Comparison of ENCODE assay signal across 9 mouse cellular contexts in the genomic region with DNA sequence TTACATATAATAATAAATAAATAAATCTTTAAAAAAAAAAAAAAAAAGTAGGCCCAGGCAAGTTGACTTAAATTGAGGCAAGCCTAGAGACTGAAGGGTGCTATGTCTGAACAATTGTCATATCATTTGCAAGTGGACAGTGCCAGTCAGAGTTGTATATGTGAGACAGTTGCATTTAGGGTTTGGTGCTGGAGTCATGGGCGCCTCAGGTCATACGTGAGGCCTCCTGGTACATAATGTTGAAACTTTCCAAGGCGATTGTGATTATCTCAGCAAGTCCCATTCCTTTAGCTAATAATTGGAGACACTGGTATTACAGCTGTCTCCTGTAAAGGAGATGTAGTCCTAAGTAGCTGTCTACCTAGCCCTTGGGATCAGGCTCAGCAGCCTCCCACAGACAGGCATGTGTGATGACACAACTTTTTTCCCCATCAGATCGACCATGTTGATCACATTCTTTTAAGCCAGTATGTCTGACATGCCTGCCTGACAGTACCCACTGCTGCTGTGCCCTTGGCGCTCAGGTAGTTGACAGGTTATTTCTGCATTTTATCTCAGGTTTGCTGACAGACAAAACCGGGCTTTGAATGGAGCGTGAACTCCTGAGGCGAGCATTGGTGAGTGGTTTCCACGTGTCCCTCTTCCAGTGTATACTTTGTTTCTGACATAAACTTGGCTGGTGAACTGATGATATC. TPM values are rescaled to one million over a fixed set of nuclear protein-coding genes. Genes with fewer than 3 reads are reported as not detected.
DNase-seq lines count a peak whose midpoint lies in the region; ATAC-seq and TF ChIP-seq lines count a peak whose summit lies in the region.
"Had no signal": no experiment of that assay in that cellular context is flagged by ENCODE, and none has a peak within 500 bp of the region (broad histone marks: within the 10 kb centered on the region; RNA-seq: fewer than 3 reads in every experiment).

No protein-coding gene starts in this region.

- no peak for TF ChIP-seq POLR2A in ES-Bruce4 (IDR thresholded peaks at IDR 0.05; ENCODE audit: insufficient read depth, low read length)

- H3K9ac ChIP-seq in ES-Bruce4 (ENCODE audit: low read depth, poor library complexity, severe bottlenecking): peak overlapping the region; percentile 93
- peak overlapping the region; percentile 92 for H3K9ac ChIP-seq in heart, embryonic 16.5 days (ENCODE audit: low read length)
- peak overlapping the region; percentile 89 for H3K9ac ChIP-seq in liver, embryonic 16.5 days (ENCODE audit: low read depth, low read length)

- TF ChIP-seq EP300 in ES-Bruce4 (IDR thresholded peaks at IDR 0.05; ENCODE audit: insufficient read depth, low read depth, low read length): no peak

- peak overlapping the region; percentile 92 for H3K4me3 ChIP-seq in ES-Bruce4 (ENCODE audit: low read depth, low read length)
- H3K4me3 ChIP-seq in heart, embryonic 16.5 days (ENCODE audit: low read length): peak overlapping the region; percentile 93
- peak overlapping the region; percentile 83 for H3K4me3 ChIP-seq in liver, embryonic 16.5 days (ENCODE audit: low read depth, low read length)

- H3K27me3 ChIP-seq in ES-Bruce4 (ENCODE audit: control insufficient read depth, insufficient read depth, low read length, poor library complexity, severe bottlenecking): no peaks in the 10 kb centered on the region
- H3K27me3 ChIP-seq in heart, embryonic 16.5 days (ENCODE audit: control insufficient read depth, insufficient read depth, low read length): no peaks in the 10 kb centered on the region
- H3K27me3 ChIP-seq in liver, embryonic 16.5 days (ENCODE audit: control insufficient read depth, insufficient read depth, low read depth, low read length): no peaks in the 10 kb centered on the region

- no peak for ATAC-seq in heart, embryonic 16.5 days (replicated peaks; ENCODE audit: extremely low read depth, insufficient read depth, low FRiP score)
- no peak for ATAC-seq in liver, embryonic 16.5 days (ENCODE audit: low read depth)

- no peak for TF ChIP-seq CTCF in ES-Bruce4 (IDR thresholded peaks at IDR 0.05; ENCODE audit: low read depth, low read length)

- peak overlapping the region; percentile 97 for H3K27ac ChIP-seq in ES-Bruce4 (ENCODE audit: insufficient read depth, low read length)
- H3K27ac ChIP-seq in heart, embryonic 16.5 days (ENCODE audit: low read length): 0 out of 2 replicates have a peak overlapping the region, but pooled peaks have one; percentile 28
- H3K27ac ChIP-seq in liver, embryonic 16.5 days (ENCODE audit: low read length): peak overlapping the region; percentile 90

- DNase-seq in embryo, embryonic 10.5 days (ENCODE audit: low spot score): peak; percentile 28
- no peak for DNase-seq in embryo, embryonic 11 days
- no peak for DNase-seq in frontal cortex, postnatal 25 days (ENCODE audit: low spot score in 2 of 2)
- no peak for DNase-seq in layer of hippocampus, postnatal 36 days
- DNase-seq in right cerebral cortex, postnatal 25 days: no peak
- DNase-seq: right cerebral cortex, adult 18-20 months had no signal

- peaks cover 5% of the 10 kb centered on the region for H3K4me1 ChIP-seq in ES-Bruce4 (ENCODE audit: control insufficient read depth, insufficient read depth, low read length)
- peaks cover 27% of the 10 kb centered on the region for H3K4me1 ChIP-seq in heart, embryonic 16.5 days (ENCODE audit: control insufficient read depth, insufficient read depth, low read length)
- H3K4me1 ChIP-seq in liver, embryonic 16.5 days (ENCODE audit: control insufficient read depth, low read depth, low read length): peaks cover 32% of the 10 kb centered on the region

- 29% methylated on average over 9 of the region's 9 CpGs for WGBS in heart, embryonic 16.5 days
- WGBS in liver, embryonic 16.5 days (ENCODE audit: insufficient replicate concordance): 7% methylated on average over 9 of the region's 9 CpGs

- peaks cover 31% of the 10 kb centered on the region for H3K36me3 ChIP-seq in ES-Bruce4 (ENCODE audit: control insufficient read depth, insufficient read depth, low read length, poor library complexity, severe bottlenecking)
- H3K36me3 ChIP-seq in heart, embryonic 16.5 days (ENCODE audit: control insufficient read depth, insufficient read depth): peaks cover 19% of the 10 kb centered on the region
- peaks cover 16% of the 10 kb centered on the region for H3K36me3 ChIP-seq in liver, embryonic 16.5 days (ENCODE audit: control insufficient read depth, insufficient read depth)

- H3K9me3 ChIP-seq in ES-Bruce4 (replicated peaks; ENCODE audit: control insufficient read depth, insufficient read depth, low read length, poor library complexity, severe bottlenecking): no peaks in the 10 kb centered on the region
- H3K9me3 ChIP-seq in heart, embryonic 16.5 days (replicated peaks; ENCODE audit: control insufficient read depth, low read length): no peaks in the 10 kb centered on the region
- H3K9me3 ChIP-seq in liver, embryonic 16.5 days (replicated peaks; ENCODE audit: control insufficient read depth, low read length): no peaks in the 10 kb centered on the region

- peak overlapping the region; percentile 76 for H3K4me2 ChIP-seq in heart, embryonic 16.5 days (ENCODE audit: low read depth, low read length)
- peak overlapping the region; percentile 79 for H3K4me2 ChIP-seq in liver, embryonic 16.5 days (ENCODE audit: low read depth, low read length)

RNA-seq across cellular contexts. Expression of a gene that starts 1.9 kb away (rescaled TPM):
- 11.4 and 12.1 TPM in 2 replicates for polyA plus RNA-seq in ES-Bruce4 (2011; ENCODE audit: insufficient read depth, insufficient read length, low read depth, missing spikeins)
- 7.6 and 8.8 TPM in 2 replicates for polyA plus RNA-seq in heart, embryonic 16.5 days (2015; fragmentation: Nextera tagmentation; extraction: Ambion mirVana)
- polyA plus RNA-seq in liver, embryonic 16.5 days (2015; fragmentation: Nextera tagmentation; extraction: Ambion mirVana): 10.2 and 11.8 TPM in 2 replicates
- 10 to 100 TPM; 42.7 to 49.1 TPM for total RNA-seq in layer of hippocampus, postnatal 36 days (2021)

RNA-seq across cellular contexts. Expression of a gene that starts 49.8 kb away (rescaled TPM):
- 72.1 and 75.7 TPM in 2 replicates for polyA plus RNA-seq in ES-Bruce4 (2011; ENCODE audit: insufficient read depth, insufficient read length, low read depth, missing spikeins)
- 30.2 and 33.0 TPM in 2 replicates for polyA plus RNA-seq in heart, embryonic 16.5 days (2015; fragmentation: Nextera tagmentation; extraction: Ambion mirVana)
- 32.9 and 36.0 TPM in 2 replicates for polyA plus RNA-seq in liver, embryonic 16.5 days (2015; fragmentation: Nextera tagmentation; extraction: Ambion mirVana)
- 10 to 100 TPM; 28.6 to 34.2 TPM for total RNA-seq in layer of hippocampus, postnatal 36 days (2021)

Comparison
In these comparisons a context has a peak if more than half of its experiments do, and no peak if none do; other contexts are left out.
1. H3K27ac ChIP-seq: peak in every context shown above with its lines; median percentile 97 in ES-Bruce4; 90 in liver, embryonic 16.5 days; 28 in heart, embryonic 16.5 days.